Mouse (Mus musculus): Measurements from ENCODE around the gene Ankmy1. TPM values are rescaled to one million over a fixed set of nuclear protein-coding genes. Genes with fewer than 3 reads are reported as not detected.
A peak's percentile ranks its signal among the peaks of the same experiment; 100 is the strongest.

Ankmy1 gene
- total RNA-seq, 2 experiments from 2014 or later = 0.06 TPM; not detected in 1

GRCm38 (mm10) chr1:92909068-92909467, 6.4 kb upstream of the Ankmy1 start:
- DNase-seq = no peak
- Histone ChIP-seq H3K4me3 (no peak overlapping the region), H3K27ac (peak overlapping the region; percentile 93; the same call in 1 of the 2 replicates)
- intact Hi-C loops (cut with DNase I) = no loop called here
- TF ChIP-seq CTCF (IDR thresholded peaks at IDR 0.05) = peak; percentile 43

GRCm38 (mm10) chr1:92908664-92909063, 6.0 kb upstream of the Ankmy1 start:
- intact Hi-C loops (cut with DNase I) = no loop called here
- H3K27ac ChIP-seq = no peak overlapping the region
- H3K4me3 ChIP-seq = no peak overlapping the region
- no peak for TF ChIP-seq CTCF (IDR thresholded peaks at IDR 0.05)
- DNase-seq = no peak

- no peak for DNase-seq
- peak overlapping the region; percentile 84 for H3K4me3 ChIP-seq
- peak overlapping the region; percentile 98 for H3K27ac ChIP-seq
- intact Hi-C loops (cut with DNase I) = no loop called here
- TF ChIP-seq CTCF (IDR thresholded peaks at IDR 0.05) = no peak
These were observed 5.1 kb upstream of the Ankmy1 start for GRCm38 (mm10) chr1:92907632-92908360.

GRCm38 (mm10) chr1:92906779-92907631, 4.3 kb upstream of the Ankmy1 start, which contains the start of gene Dusp28:
Dusp28 (plus strand) TSS chr1:92906981.
- Histone ChIP-seq H3K27ac (peak within 1 kb of the TSS; percentile 98), H3K4me3 (peak within 1 kb of the TSS; percentile 84)
- peak; percentile 73 for TF ChIP-seq CTCF (IDR thresholded peaks at IDR 0.05)
- DNase-seq = peak; percentile 95
- intact Hi-C loops (cut with DNase I) = no loop called here

- no peak for TF ChIP-seq CTCF (IDR thresholded peaks at IDR 0.05)
- Histone ChIP-seq H3K27ac (peak overlapping the region; percentile 98), H3K4me3 (peak overlapping the region; percentile 26)
- no peak for DNase-seq
- intact Hi-C loops (cut with DNase I) = no loop called here
These were observed 3.1 kb upstream of the Ankmy1 start for GRCm38 (mm10) chr1:92905703-92906310.

- TF ChIP-seq CTCF (IDR thresholded peaks at IDR 0.05) = no peak
- intact Hi-C loops (cut with DNase I) = no loop called here
- no peak overlapping the region for H3K27ac ChIP-seq
These were observed 921 bp upstream of the Ankmy1 start for GRCm38 (mm10) chr1:92903627-92904026.

GRCm38 (mm10) chr1:92895089-92895488, 7.6 kb downstream of the Ankmy1 start:
- no peak overlapping the region for H3K27ac ChIP-seq
- TF ChIP-seq CTCF (IDR thresholded peaks at IDR 0.05) = peak; percentile 97; the same call in 1 of the 2 replicates
- peak; percentile 83 for DNase-seq
- intact Hi-C loops (cut with DNase I) = loop anchor here (1.0 to 5.0 kb wide), 3 partner anchors 198 to 373 kb away; partner anchors contain the start of gene Otos
- H3K4me3 ChIP-seq = no peak overlapping the region

More at GRCm38 (mm10) chr1:92903627-92904026, 921 bp upstream of the Ankmy1 start:
- no peak for DNase-seq
- no peak overlapping the region for H3K4me3 ChIP-seq

GRCm38 (mm10) chr1:92893896-92894295, 8.8 kb downstream of the Ankmy1 start:
- Histone ChIP-seq H3K4me3 (no peak overlapping the region), H3K27ac (no peak overlapping the region)
- no peak for DNase-seq
- intact Hi-C loops (cut with DNase I) = loop anchor here (2.0 to 5.0 kb wide), 2 partner anchors 52 to 245 kb away; partner anchors contain the start of gene Otos
- TF ChIP-seq CTCF (IDR thresholded peaks at IDR 0.05) = no peak

- DNase-seq = no peak
- TF ChIP-seq CTCF (IDR thresholded peaks at IDR 0.05) = no peak
- Histone ChIP-seq H3K4me3 (no peak overlapping the region), H3K27ac (no peak overlapping the region)
- intact Hi-C loops (cut with DNase I) = loop anchor here (5.0 kb wide), 1 partner anchor 50 kb away; no protein-coding TSS in a partner anchor
These were observed 9.9 kb downstream of the Ankmy1 start for GRCm38 (mm10) chr1:92892791-92893190.

GRCm38 (mm10) chr1:92888901-92889655, 13.6 kb downstream of the Ankmy1 start:
- intact Hi-C loops (cut with DNase I) = no loop called here
- Histone ChIP-seq H3K4me3 (no peak overlapping the region), H3K27ac (no peak overlapping the region)
- TF ChIP-seq CTCF (IDR thresholded peaks at IDR 0.05) = no peak
- no peak for DNase-seq

- TF ChIP-seq CTCF (IDR thresholded peaks at IDR 0.05) = no peak
- no peak overlapping the region for H3K27ac ChIP-seq
- intact Hi-C loops (cut with DNase I) = no loop called here
- DNase-seq = no peak
- no peak overlapping the region for H3K4me3 ChIP-seq
These were observed 20.7 kb downstream of the Ankmy1 start for GRCm38 (mm10) chr1:92881982-92882381.

- H3K27ac ChIP-seq = no peak overlapping the region
- intact Hi-C loops (cut with DNase I) = no loop called here
- no peak for DNase-seq
- TF ChIP-seq CTCF (IDR thresholded peaks at IDR 0.05) = no peak
- H3K4me3 ChIP-seq = no peak overlapping the region
These were observed 22.6 kb downstream of the Ankmy1 start for GRCm38 (mm10) chr1:92880101-92880500.
